Mouse (Mus musculus) kidney, adult 2 months (tissue): ENCODE data around the gene Ppara.

Experiments
- CTCF ChIP-seq: fragments of 200-500 bp; conservative IDR thresholded peaks from 2 replicates; pipeline ENCODE4 v1.5.1; 2011; ENCODE audit warnings: low read depth, mild to moderate bottlenecking, control low read depth, low read length, moderate library complexity, mixed read lengths; ENCODE audit not compliant: insufficient read depth, insufficient read length
- POLR2A ChIP-seq: fragments of 200-500 bp; IDR thresholded peaks from one replicate; pipeline ENCODE4 v1.6.1; 2011; ENCODE audit warnings: low read depth, low read length, control low read depth

- TF ChIP-seq CTCF (no peak), POLR2A (no peak)
Measured at GRCm38 (mm10) chr15:85735836-85736190, 1.0 kb downstream of the Ppara start.
